Comparison of ENCODE assay signal across 21 mouse cellular contexts in the genomic region with DNA sequence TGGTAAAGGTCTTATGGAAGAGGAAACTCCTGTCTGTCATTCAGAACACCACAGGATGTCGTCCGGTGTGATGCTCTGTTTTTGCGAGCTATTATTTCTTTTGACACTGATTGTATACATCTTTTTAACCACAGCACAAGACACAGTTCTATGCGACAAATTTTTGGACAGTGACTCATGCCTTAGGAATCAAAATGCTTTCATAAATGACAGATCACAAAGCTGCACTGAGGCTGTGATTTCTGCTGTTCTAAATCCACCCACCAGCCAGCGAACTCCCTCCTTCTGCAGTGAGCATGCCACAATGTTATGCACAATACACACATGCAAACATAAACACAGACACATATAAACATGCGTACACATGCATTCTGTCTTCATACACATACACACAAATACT.
DNase-seq lines count a peak whose midpoint lies in the region; ATAC-seq and TF ChIP-seq lines count a peak whose summit lies in the region.
"Had no signal": no experiment of that assay in that cellular context is flagged by ENCODE, and none has a peak within 500 bp of the region (broad histone marks: within the 10 kb centered on the region; RNA-seq: fewer than 3 reads in every experiment).

No protein-coding gene starts in this region.

- H3K4me3 ChIP-seq in kidney, postnatal 0 days (replicated peaks; ENCODE audit: low read depth, low read length): no peak overlapping the region
- H3K4me3 ChIP-seq in midbrain, embryonic 16.5 days (ENCODE audit: low read depth, low read length): no peak overlapping the region
- H3K4me3 ChIP-seq: embryonic facial prominence, embryonic 12.5 days; liver, embryonic 13.5 days; myocyte had no signal

- WGBS in kidney, postnatal 0 days: 61% methylated on average over 6 of the region's 6 CpGs
- 75% methylated on average over 6 of the region's 6 CpGs for WGBS in midbrain, embryonic 16.5 days

- H3K27ac ChIP-seq in kidney, postnatal 0 days: no peak overlapping the region
- peak overlapping the region; percentile 58 for H3K27ac ChIP-seq in midbrain, embryonic 16.5 days (ENCODE audit: low read length)
- H3K27ac ChIP-seq: embryonic facial prominence, embryonic 12.5 days; liver, embryonic 13.5 days; macrophage had no signal

- no peak for TF ChIP-seq CTCF in kidney, postnatal 0 days (IDR thresholded peaks at IDR 0.05; ENCODE audit: low read depth)

- H3K9ac ChIP-seq in kidney, postnatal 0 days (ENCODE audit: low read depth, low read length): no peak overlapping the region
- H3K9ac ChIP-seq in midbrain, embryonic 16.5 days (ENCODE audit: low read depth, low read length): no peak overlapping the region
- H3K9ac ChIP-seq: embryonic facial prominence, embryonic 12.5 days; forebrain, postnatal 0 days; liver, embryonic 13.5 days; lung, embryonic 14.5 days had no signal

- ATAC-seq in kidney, postnatal 0 days (replicated peaks; ENCODE audit: low FRiP score, low read depth): no peak
- no peak for ATAC-seq in midbrain, embryonic 16.5 days
- ATAC-seq: activated CD4-positive, CD25-positive, alpha-beta regulatory T cell, adult 4 months had no signal

- no peaks in the 10 kb centered on the region for H3K4me1 ChIP-seq in kidney, postnatal 0 days (replicated peaks; ENCODE audit: insufficient read depth, low read length)
- H3K4me1 ChIP-seq in midbrain, embryonic 16.5 days (ENCODE audit: control insufficient read depth, insufficient read depth, low read length): peaks cover 23% of the 10 kb centered on the region
- H3K4me1 ChIP-seq: embryonic facial prominence, embryonic 12.5 days; liver, embryonic 13.5 days had no signal

- H3K4me2 ChIP-seq in kidney, postnatal 0 days (ENCODE audit: low read length): no peak overlapping the region
- H3K4me2 ChIP-seq in midbrain, embryonic 16.5 days (ENCODE audit: low read length): peak overlapping the region; percentile 41; the same call in 1 of the 2 replicates
- H3K4me2 ChIP-seq: embryonic facial prominence, embryonic 12.5 days; liver, embryonic 13.5 days; lung, embryonic 14.5 days had no signal

- DNase-seq in kidney, postnatal 0 days (ENCODE audit: low spot score): peak; percentile 2
- no peak for DNase-seq in kidney, postnatal 10 days
- peak; percentile 14 for DNase-seq in right cerebral cortex, adult 18-20 months
- no peak for DNase-seq in right cerebral cortex, postnatal 4 days
- DNase-seq in layer of hippocampus, postnatal 36 days: no peak
- DNase-seq in thymus, postnatal 4 days: no peak
- DNase-seq: adrenal gland, adult 8-10 months; cerebellum, adult 18-20 months; cerebellum, postnatal 25 days; forebrain, postnatal 0 days; kidney, adult 2 months; kidney, postnatal 14 days; liver, embryonic 13.5 days; lung, embryonic 14.5 days; right cerebral cortex, postnatal 14 days; spleen, adult 18-20 months had no signal

- H3K27me3 ChIP-seq in kidney, postnatal 0 days (ENCODE audit: insufficient read depth, low read length): no peaks in the 10 kb centered on the region
- no peaks in the 10 kb centered on the region for H3K27me3 ChIP-seq in midbrain, embryonic 16.5 days (ENCODE audit: control insufficient read depth, insufficient read depth, low read depth, low read length)
- H3K27me3 ChIP-seq: embryonic facial prominence, embryonic 12.5 days; liver, embryonic 13.5 days had no signal

- H3K9me3 ChIP-seq in kidney, postnatal 0 days (replicated peaks; ENCODE audit: low read length): no peaks in the 10 kb centered on the region
- no peaks in the 10 kb centered on the region for H3K9me3 ChIP-seq in midbrain, embryonic 16.5 days (replicated peaks; ENCODE audit: control insufficient read depth, low read length, poor library complexity, severe bottlenecking)
- H3K9me3 ChIP-seq: embryonic facial prominence, embryonic 12.5 days; liver, embryonic 13.5 days had no signal

- H3K36me3 ChIP-seq in kidney, postnatal 0 days (ENCODE audit: insufficient read depth, low read length): no peaks in the 10 kb centered on the region
- no peaks in the 10 kb centered on the region for H3K36me3 ChIP-seq in midbrain, embryonic 16.5 days (ENCODE audit: control insufficient read depth, insufficient read depth, low read length)
- H3K36me3 ChIP-seq: embryonic facial prominence, embryonic 12.5 days; liver, embryonic 13.5 days had no signal

Comparison
In these comparisons a context has a peak if more than half of its experiments do, and no peak if none do; other contexts are left out.
1. DNase-seq: peak in kidney, postnatal 0 days (single experiment) and right cerebral cortex, adult 18-20 months (single experiment); none in kidney, postnatal 10 days (single experiment), right cerebral cortex, postnatal 4 days (single experiment), layer of hippocampus, postnatal 36 days (0 of 2) and thymus, postnatal 4 days (single experiment).